Mouse (Mus musculus) forebrain, postnatal 0 days (tissue): Measurements from ENCODE around the gene Tk1. TPM values are rescaled to one million over a fixed set of nuclear protein-coding genes. Genes with fewer than 3 reads are reported as not detected.
"Not testable (repeated sequence)": the region's sequence is repeated elsewhere in the genome, so short reads cannot be mapped to it uniquely, and the experiment has no call there.

Experiments used
- ATAC-seq: fragments of 200-750 bp; cut with Nextera tagmentation; 2 replicates; pipeline ENCODE4 v1.8.0; 2017; ENCODE audit warnings: mild to moderate bottlenecking, moderate library complexity
- DNase-seq: peaks from one replicate; pipeline ENCODE4 v3.0.0-alpha.2; 2015
- H3K27ac ChIP-seq: fragments of 300-500 bp; sonication (generic); 2 replicates; pipeline ENCODE4 v1.5.1; 2014; ENCODE audit warnings: low read depth, mild to moderate bottlenecking, antibody characterized with exemption, low read length, moderate library complexity, mixed read lengths
- H3K27me3 ChIP-seq: fragments of 300-500 bp; sonication (generic); 2 replicates; pipeline ENCODE4 v1.6.1; 2014; ENCODE audit warnings: mild to moderate bottlenecking, low read length, mixed read lengths; ENCODE audit not compliant: insufficient read depth
- H3K36me3 ChIP-seq: fragments of 300-500 bp; sonication (generic); 2 replicates; pipeline ENCODE4 v1.6.1; 2014; ENCODE audit warnings: mild to moderate bottlenecking, moderate library complexity; ENCODE audit not compliant: insufficient read depth
- H3K4me1 ChIP-seq: fragments of 300-500 bp; sonication (generic); 2 replicates; pipeline ENCODE4 v1.6.1; 2014; ENCODE audit warnings: antibody characterized with exemption; ENCODE audit not compliant: insufficient read depth
- H3K4me2 ChIP-seq: fragments of 300-500 bp; sonication (generic); 2 replicates; pipeline ENCODE4 v1.6.1; 2014; ENCODE audit warnings: low read depth, mild to moderate bottlenecking, moderate library complexity
- H3K4me3 ChIP-seq: fragments of 300-500 bp; sonication (generic); 2 replicates; pipeline ENCODE4 v1.5.1; 2014; ENCODE audit warnings: low read depth, low read length, mixed read lengths
- H3K9ac ChIP-seq: fragments of 300-500 bp; sonication (generic); 2 replicates; pipeline ENCODE4 v1.6.1; 2014; ENCODE audit warnings: mild to moderate bottlenecking
- H3K9me3 ChIP-seq: fragments of 300-500 bp; sonication (generic); 2 replicates; pipeline ENCODE4 v1.6.1; 2016; ENCODE audit warnings: low read length
- CTCF ChIP-seq: sonication (generic); IDR thresholded peaks from 2 replicates; pipeline ENCODE4 v1.5.1; 2016; ENCODE audit warnings: antibody characterized with exemption, control low read depth, low read depth
- WGBS: fragments of 180-500 bp; shearing (Covaris S2); extraction: QIAGEN DNeasy Blood & Tissue Kit; methylation state at CpG from one replicate; pipeline ENCODE4 v1.1.7; 2014; 5-methylcytosine and 5-hydroxymethylcytosine counted together
- polyA plus RNA-seq: library from polyadenylated mRNA; unstranded; fragments of >200 nt; fragmentation: Nextera tagmentation; extraction: Ambion mirVana; gene quantifications from 2 replicates; pipeline ENCODE4 v1.2.1, GENCODE M21; 2015
- total RNA-seq: library from RNA; depleted of rRNA; stranded (reverse); fragments of >200 nt; gene quantifications from 2 replicates; pipeline ENCODE4 v1.2.3, GENCODE M21; 2014

Gene Tk1
- total and polyA plus RNA-seq, 2 experiments from 2014 or later: 12.2 to 29.8 TPM

- H3K4me1 ChIP-seq: no peaks in the 10 kb centered on the region
- no peak overlapping the region for H3K27ac ChIP-seq
- H3K9me3 ChIP-seq: no peaks in the 10 kb centered on the region
- ATAC-seq: no peak
- WGBS: 10% methylated on average over 22 of the region's 22 CpGs
- no peaks in the 10 kb centered on the region for H3K27me3 ChIP-seq
- H3K36me3 ChIP-seq: no peaks in the 10 kb centered on the region
- TF ChIP-seq CTCF: no peak
- H3K4me3 ChIP-seq: no peak overlapping the region
- DNase-seq: no peak
- no peak overlapping the region for H3K9ac ChIP-seq
- no peak overlapping the region for H3K4me2 ChIP-seq
Measured at GRCm38 (mm10) chr11:117792281-117792888, 33.5 kb downstream of the Tk1 start.

DNA sequence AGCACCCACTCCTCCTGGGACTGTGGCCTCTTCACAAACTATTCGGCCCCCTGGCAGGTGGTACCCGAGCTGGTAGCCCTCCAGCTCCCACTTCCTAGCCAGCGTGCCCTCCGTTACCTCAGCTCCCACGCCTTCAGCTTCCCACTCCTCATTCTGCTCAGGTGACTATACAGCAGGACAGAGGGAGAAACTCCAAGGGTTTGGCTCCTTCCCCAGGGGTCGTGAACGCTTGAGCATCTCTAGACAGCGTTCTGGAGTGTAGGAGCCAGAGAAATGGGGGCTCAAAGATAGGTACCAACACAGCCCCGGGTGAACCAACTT is 34.5 kb downstream of the Tk1 start:
- Histone ChIP-seq H3K27ac (no peak overlapping the region), H3K36me3 (no peaks in the 10 kb centered on the region), H3K9me3 (no peaks in the 10 kb centered on the region), H3K27me3 (no peaks in the 10 kb centered on the region), H3K4me2 (no peak overlapping the region), H3K4me3 (no peak overlapping the region), H3K4me1 (no peaks in the 10 kb centered on the region), H3K9ac (no peak overlapping the region)
- ATAC-seq (no peak), DNase-seq (no peak)
- no peak for TF ChIP-seq CTCF
- 92% methylated on average over 9 of the region's 9 CpGs for WGBS

DNA sequence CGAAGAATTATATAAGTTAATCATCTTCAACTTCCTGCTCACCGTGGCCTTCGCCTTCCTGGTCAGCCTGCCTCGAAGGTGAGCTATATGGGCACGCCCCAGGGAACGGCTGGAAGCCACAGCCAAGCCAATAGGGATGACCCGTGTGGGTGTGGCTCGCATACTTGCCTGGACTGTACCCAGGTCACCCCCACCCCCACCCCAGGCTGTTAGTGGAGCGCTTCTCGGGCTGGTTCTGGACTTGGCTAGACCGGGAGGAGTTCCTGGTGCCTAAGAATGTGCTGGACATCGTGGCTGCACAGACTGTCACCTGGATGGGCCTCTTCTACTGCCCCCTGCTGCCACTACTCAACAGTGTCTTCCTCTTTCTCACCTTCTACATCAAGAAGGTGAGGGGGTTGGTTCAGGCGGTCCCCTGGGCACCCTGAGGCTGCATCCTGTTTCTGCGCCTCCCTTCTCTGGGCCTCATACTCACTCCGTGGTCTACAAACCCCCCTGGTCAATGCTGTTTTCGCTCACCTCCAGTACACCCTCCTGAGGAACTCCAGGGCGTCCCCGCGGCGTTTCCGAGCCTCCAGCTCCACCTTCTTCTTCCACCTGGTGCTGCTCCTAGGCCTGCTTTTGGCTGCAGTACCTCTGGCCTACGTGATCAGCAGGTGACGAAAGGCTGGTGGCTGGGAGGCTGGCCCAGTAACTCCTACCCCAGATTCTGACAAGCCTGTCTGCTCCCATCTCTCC is 35.0 kb downstream of the Tk1 start:
- no peak for ATAC-seq
- Histone ChIP-seq H3K9me3 (no peaks in the 10 kb centered on the region), H3K4me2 (no peak overlapping the region), H3K4me3 (no peak overlapping the region), H3K27ac (no peak overlapping the region), H3K36me3 (no peaks in the 10 kb centered on the region), H3K4me1 (no peaks in the 10 kb centered on the region), H3K27me3 (no peaks in the 10 kb centered on the region), H3K9ac (no peak overlapping the region)
- no peak for DNase-seq
- TF ChIP-seq CTCF: no peak
- WGBS: 45% methylated on average over 23 of the region's 23 CpGs

GRCm38 (mm10) chr11:117790286-117790685 is 35.6 kb downstream of the Tk1 start:
- H3K4me1 ChIP-seq: no peaks in the 10 kb centered on the region
- ATAC-seq (peak; percentile 56), DNase-seq (peak; percentile 60)
- no peaks in the 10 kb centered on the region for H3K36me3 ChIP-seq
- peak; percentile 75 for TF ChIP-seq CTCF
- no peak overlapping the region for H3K4me3 ChIP-seq
- no peak overlapping the region for H3K9ac ChIP-seq
- no peak overlapping the region for H3K27ac ChIP-seq
- no peaks in the 10 kb centered on the region for H3K9me3 ChIP-seq
- H3K27me3 ChIP-seq: no peaks in the 10 kb centered on the region
- 12% methylated on average over 14 of the region's 14 CpGs for WGBS
- no peak overlapping the region for H3K4me2 ChIP-seq

DNA sequence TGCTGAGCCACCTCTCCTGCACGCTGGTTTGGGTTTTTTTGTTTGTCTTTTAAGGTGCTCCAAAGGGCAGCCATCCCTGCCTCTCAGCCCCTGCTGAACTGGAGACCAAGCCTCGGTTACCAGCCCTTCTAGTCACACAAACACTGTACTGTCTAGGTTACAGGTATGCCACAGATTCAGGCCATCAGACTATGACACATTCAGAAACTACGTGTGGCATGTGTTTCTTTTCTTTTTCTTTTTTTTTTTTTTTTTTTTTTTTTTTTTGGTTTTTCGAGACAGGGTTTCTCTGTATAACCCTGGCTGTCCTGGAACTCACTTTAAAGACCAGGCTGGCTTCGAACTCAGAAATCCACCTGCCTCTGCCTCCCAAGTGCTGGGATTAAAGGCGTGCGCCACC is 37.4 kb downstream of the Tk1 start:
- H3K4me2 ChIP-seq, H3K36me3 ChIP-seq, H3K9ac ChIP-seq, DNase-seq, H3K9me3 ChIP-seq, H3K27me3 ChIP-seq, H3K4me3 ChIP-seq, H3K4me1 ChIP-seq, H3K27ac ChIP-seq, ATAC-seq: not testable (repeated sequence)
- 83% methylated on average over 7 of the region's 7 CpGs for WGBS

GRCm38 (mm10) chr11:117786294-117786693 is 39.6 kb downstream of the Tk1 start:
- DNase-seq (no peak), ATAC-seq (no peak)
- peaks cover 4% of the 10 kb centered on the region; the same call in 1 of the 2 replicates for H3K27me3 ChIP-seq
- no peak overlapping the region for H3K4me3 ChIP-seq
- H3K4me2 ChIP-seq: no peak overlapping the region
- H3K9me3 ChIP-seq: no peaks in the 10 kb centered on the region
- H3K4me1 ChIP-seq: no peaks in the 10 kb centered on the region
- H3K9ac ChIP-seq: no peak overlapping the region
- no peak overlapping the region for H3K27ac ChIP-seq
- 9% methylated on average over 10 of the region's 10 CpGs for WGBS
- H3K36me3 ChIP-seq: no peaks in the 10 kb centered on the region
- TF ChIP-seq CTCF: peak; percentile 68

DNA sequence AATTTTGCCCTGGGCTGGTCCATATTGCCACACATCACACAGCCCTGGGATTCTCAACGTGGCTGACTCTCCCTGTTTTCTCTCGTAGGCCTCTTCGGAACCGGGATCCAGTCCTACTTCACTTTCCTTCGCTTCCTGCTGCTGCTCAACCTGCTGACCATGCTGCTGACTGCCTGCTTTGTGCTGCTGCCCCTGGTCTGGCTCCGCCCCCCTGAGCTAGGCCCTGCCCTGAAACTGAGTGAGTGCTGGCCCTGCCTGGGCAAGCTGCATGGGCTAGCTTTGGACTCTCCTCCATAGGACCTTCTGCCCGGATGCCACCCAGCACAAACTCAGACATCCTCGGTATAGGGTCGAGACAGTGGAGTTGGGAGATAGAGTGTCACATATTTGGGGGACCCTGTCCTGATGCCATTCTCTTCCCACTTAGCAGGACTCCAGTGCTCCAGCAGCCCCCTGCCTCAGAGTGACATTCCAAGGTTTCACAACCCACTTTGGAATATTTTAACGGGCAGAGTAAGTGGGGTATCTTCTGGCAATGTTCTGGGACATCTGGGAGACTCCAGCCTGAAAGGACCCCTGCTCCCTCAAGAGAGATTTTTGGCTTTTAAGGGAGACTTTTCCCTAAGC is 42.1 kb downstream of the Tk1 start:
- TF ChIP-seq CTCF: no peak
- Histone ChIP-seq H3K4me3 (no peak overlapping the region), H3K4me2 (peak overlapping the region; percentile 57; the same call in 1 of the 2 replicates), H3K27me3 (peaks cover 17% of the 10 kb centered on the region; the same call in 1 of the 2 replicates), H3K36me3 (no peaks in the 10 kb centered on the region), H3K27ac (no peak overlapping the region), H3K9me3 (no peaks in the 10 kb centered on the region), H3K9ac (no peak overlapping the region), H3K4me1 (peaks cover 7% of the 10 kb centered on the region; the same call in 1 of the 2 replicates)
- 40% methylated on average over 10 of the region's 10 CpGs for WGBS
- ATAC-seq (no peak), DNase-seq (no peak)
